Mouse (Mus musculus) embryo, embryonic 11 days (tissue): ENCODE measurements around the gene Olfr361.
"Not testable (repeated sequence)": the region's sequence is repeated elsewhere in the genome, so short reads cannot be mapped to it uniquely, and the experiment has no call there.

Experiments
- DNase-seq: peaks from one replicate; pipeline ENCODE4 v3.0.0-alpha.2; 2015

Gene Olfr361

DNA sequence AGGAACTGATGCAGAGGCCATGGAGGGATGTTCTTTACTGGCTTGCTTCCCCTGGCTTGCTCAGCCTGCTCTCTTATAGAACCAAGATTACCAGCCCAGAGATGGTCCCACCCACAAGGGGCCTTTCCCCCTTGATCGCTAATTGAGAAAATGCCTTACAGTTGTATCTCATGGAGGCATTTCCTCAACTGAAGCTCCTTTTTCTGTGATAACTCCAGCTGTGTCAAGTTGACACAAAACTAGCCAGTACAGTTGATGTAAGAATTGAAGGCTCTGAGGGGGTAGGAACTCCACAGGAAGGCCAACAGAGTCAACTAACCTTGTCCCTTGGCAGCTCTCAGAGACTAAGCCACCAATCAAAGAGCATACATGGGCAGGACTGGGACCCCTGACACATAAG, at the start of gene Olfr361:
Olfr361 (minus strand) TSS at position 101 of the 400 bp plus-strand sequence.
- DNase-seq = not testable (repeated sequence)

DNA sequence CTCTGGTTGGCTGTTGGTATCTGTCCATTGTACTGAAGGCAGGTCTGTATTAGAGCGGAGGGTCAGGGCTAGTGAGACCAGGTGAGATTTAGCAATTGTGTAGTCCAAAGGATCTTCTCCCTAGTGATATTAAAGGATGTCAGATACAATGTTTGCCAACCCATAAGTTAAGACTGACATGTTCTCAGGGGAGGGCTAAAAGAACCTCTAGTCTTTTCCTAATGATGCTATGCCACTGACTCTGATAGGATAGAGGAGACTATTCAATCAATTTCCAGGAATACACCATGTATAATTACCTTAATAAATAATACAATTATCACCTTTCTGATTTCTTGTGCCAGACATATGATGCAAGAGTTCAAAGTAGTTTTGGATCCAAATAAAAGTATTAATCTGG, 28.7 kb upstream of the Olfr361 start, which contains the start of gene Olfr362:
Olfr362 (minus strand) TSS at position 101 of the 400 bp plus-strand sequence.
- no peak for DNase-seq

DNA sequence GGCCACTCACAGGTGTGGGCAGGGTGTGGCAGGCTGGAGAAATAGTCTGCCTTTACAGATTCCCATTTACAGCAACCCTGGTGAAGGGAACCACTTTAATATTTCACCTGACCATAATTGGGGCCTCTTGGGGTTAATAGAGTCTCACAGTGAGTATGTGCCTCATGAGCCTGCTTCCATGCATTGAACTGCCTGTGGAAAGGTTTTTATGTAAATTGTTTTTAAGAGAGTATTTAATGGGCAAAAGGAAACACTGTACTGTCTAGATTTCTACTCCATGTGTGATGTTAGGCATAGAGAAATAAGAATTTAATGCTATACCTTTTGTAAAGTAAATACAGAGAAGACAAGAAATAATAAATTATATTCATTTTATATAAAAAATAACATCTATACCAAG, 23.6 kb downstream of the Olfr361 start, which contains the start of gene Olfr360:
Olfr360 (plus strand) TSS at position 301 of the 400 bp plus-strand sequence.
- no peak for DNase-seq
